Mouse (Mus musculus) cerebellum, adult 2 months (tissue): ENCODE measurements at regions not wholly inside any gene's neighbourhood (a gene's known extent, or its start where the extent isn't known, plus 50 kb on each side); places are given as distances from the start of the nearest gene placed in this dataset.

Experiments
- CTCF ChIP-seq: fragments of 200-500 bp; IDR thresholded peaks from 2 replicates; pipeline ENCODE4 v1.5.1; 2011; ENCODE audit warnings: low read depth, mild to moderate bottlenecking, control low read depth, low read length, moderate library complexity, borderline replicate concordance; ENCODE audit not compliant: insufficient read depth
- POLR2A ChIP-seq: fragments of 200-500 bp; IDR thresholded peaks from 2 replicates; pipeline ENCODE4 v1.6.1; 2011; ENCODE audit warnings: low read length, control low read depth, borderline replicate concordance; ENCODE audit not compliant: insufficient read depth

GRCm38 (mm10) chr1:137567526-137567925 lies 607.3 kb upstream of the Nr5a2 start:
- no peak for TF ChIP-seq CTCF
- no peak for TF ChIP-seq POLR2A
